Mouse (Mus musculus) heart, adult 2 months (tissue): ENCODE data around the gene Slc35a1.

Source experiments
- CTCF ChIP-seq: fragments of 200-600 bp; IDR thresholded peaks from 2 replicates; pipeline ENCODE4 v1.8.1; 2022; ENCODE audit warnings: antibody characterized with exemption, mild to moderate bottlenecking, moderate library complexity
- EP300 ChIP-seq: fragments of 200-500 bp; IDR thresholded peaks from 2 replicates; pipeline ENCODE4 v1.6.1; 2011; ENCODE audit warnings: low read depth, low read length, control low read depth; ENCODE audit not compliant: insufficient read depth

DNA sequence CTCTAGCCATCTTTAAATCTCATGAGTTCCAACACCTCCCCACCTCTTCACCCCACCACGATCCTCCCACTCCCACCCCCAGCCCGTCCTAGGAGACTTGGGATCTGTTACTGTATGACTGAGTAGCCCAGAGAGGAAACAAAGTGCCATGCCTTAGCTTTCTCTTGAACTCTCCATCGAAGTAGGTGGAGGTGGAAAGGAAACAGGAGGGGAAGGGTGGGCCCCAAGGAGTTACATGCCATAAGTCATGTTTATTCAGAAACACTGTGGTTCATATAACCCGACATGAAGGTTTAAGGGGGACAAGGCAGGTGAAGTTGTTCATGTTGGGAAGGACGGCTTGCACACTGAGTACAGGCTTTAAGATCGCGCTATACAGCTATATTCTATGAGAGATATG is 49.9 kb downstream of the Slc35a1 start:
- TF ChIP-seq EP300 (no peak), CTCF (no peak)
